Mouse (Mus musculus): ENCODE results near the gene Tmem254c. TPM values are rescaled to one million over a fixed set of nuclear protein-coding genes. Genes with fewer than 3 reads are reported as not detected.
A peak's percentile ranks its signal among the peaks of the same experiment; 100 is the strongest.
"Not testable (repeated sequence)": the region's sequence is repeated elsewhere in the genome, so short reads cannot be mapped to it uniquely, and the experiment has no call there.

The Tmem254c gene
- polyA plus RNA-seq (2012; rRNA removed) (5.0 and 6.0 TPM in 2 replicates), polyA plus RNA-seq (2014; fragmentation: Nextera tagmentation; extraction: Ambion mirVana) (12.3 and 13.8 TPM in 2 replicates)

- not testable (repeated sequence) for H3K36me3 ChIP-seq (replicated peaks; ENCODE audit: control insufficient read depth, insufficient read depth, low read depth); H3K9ac ChIP-seq (replicated peaks); DNase-seq (ENCODE audit: low read depth in 3 of 3, low spot score in 3 of 3); H3K4me1 ChIP-seq (replicated peaks; ENCODE audit: control insufficient read depth in 2 of 2, insufficient read depth in 2 of 2, low read length in 1 of 2); H3K4me2 ChIP-seq (ENCODE audit: low read depth); H3K9me3 ChIP-seq (ENCODE audit: control insufficient read depth, low read length); H3K27me3 ChIP-seq (ENCODE audit: control insufficient read depth, insufficient read depth, low read length); H3K4me3 ChIP-seq (ENCODE audit: insufficient read depth in 1 of 2, low read depth in 2 of 2, low read length in 2 of 2); H3K27ac ChIP-seq
- no CpG with 5 or more reads among the region's 10 CpGs for WGBS (ENCODE audit: insufficient replicate concordance)
- ATAC-seq (ENCODE audit: insufficient read depth) = peak; percentile 86
These were observed at the start of gene Tmem254c for GRCm38 (mm10) chr14:26067325-26067633. TSS of gene Tmem254c (minus strand) at chr14:26067355.

- not testable (repeated sequence) for H3K4me1 ChIP-seq (replicated peaks; ENCODE audit: control insufficient read depth in 2 of 2, insufficient read depth in 2 of 2, low read length in 1 of 2); H3K4me2 ChIP-seq (ENCODE audit: low read depth); H3K4me3 ChIP-seq (ENCODE audit: insufficient read depth in 1 of 2, low read depth in 2 of 2, low read length in 2 of 2); ATAC-seq (ENCODE audit: insufficient read depth); DNase-seq (ENCODE audit: low read depth in 3 of 3, low spot score in 3 of 3); H3K27ac ChIP-seq; H3K27me3 ChIP-seq (ENCODE audit: control insufficient read depth, insufficient read depth, low read length); H3K9me3 ChIP-seq (ENCODE audit: control insufficient read depth, low read length); H3K9ac ChIP-seq (replicated peaks); H3K36me3 ChIP-seq (replicated peaks; ENCODE audit: control insufficient read depth, insufficient read depth, low read depth)
- WGBS (ENCODE audit: insufficient replicate concordance) = no CpG with 5 or more reads among the region's 3 CpGs
These were observed 30.5 kb upstream of the Tmem254c start for GRCm38 (mm10) chr14:26097622-26098021.

DNA sequence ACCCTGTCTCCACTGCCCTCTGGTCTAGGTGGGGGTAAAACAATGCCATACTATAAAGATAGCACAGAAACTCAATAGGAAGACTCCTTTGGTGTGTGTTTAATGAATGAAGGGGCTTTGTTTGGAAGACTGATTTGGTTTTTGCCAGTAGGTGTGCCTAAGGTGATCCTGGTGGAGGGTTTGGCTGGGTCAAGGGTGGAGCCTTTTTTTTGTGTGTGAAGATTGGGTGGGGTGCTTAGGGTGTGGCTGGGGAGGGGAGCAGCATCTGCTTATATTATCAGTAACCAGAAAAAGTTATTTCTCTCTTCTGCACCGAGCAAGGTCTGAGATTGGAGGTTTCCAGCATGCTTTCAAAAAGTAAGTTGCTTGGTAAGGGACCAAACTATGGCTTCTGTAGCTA is 14.8 kb upstream of the Tmem254c start, which contains the start of gene Cphx3:
Gene Cphx3 (plus strand): TSS at position 301 of the 400 bp plus-strand sequence.
- DNase-seq (ENCODE audit: low read depth in 3 of 3, low spot score in 3 of 3); H3K9ac ChIP-seq (replicated peaks); ATAC-seq (ENCODE audit: insufficient read depth); H3K4me3 ChIP-seq (ENCODE audit: insufficient read depth in 1 of 2, low read depth in 2 of 2, low read length in 2 of 2); H3K4me1 ChIP-seq (replicated peaks; ENCODE audit: control insufficient read depth in 2 of 2, insufficient read depth in 2 of 2, low read length in 1 of 2); H3K27me3 ChIP-seq (ENCODE audit: control insufficient read depth, insufficient read depth, low read length); H3K27ac ChIP-seq; H3K9me3 ChIP-seq (ENCODE audit: control insufficient read depth, low read length); H3K4me2 ChIP-seq (ENCODE audit: low read depth); H3K36me3 ChIP-seq (replicated peaks; ENCODE audit: control insufficient read depth, insufficient read depth, low read depth): not testable (repeated sequence)
- WGBS (ENCODE audit: insufficient replicate concordance) = no CpG with 5 or more reads among the region's 1 CpGs

- not testable (repeated sequence) for H3K4me1 ChIP-seq (replicated peaks; ENCODE audit: control insufficient read depth in 2 of 2, insufficient read depth in 2 of 2, low read length in 1 of 2); H3K27ac ChIP-seq; H3K9ac ChIP-seq (replicated peaks); H3K4me2 ChIP-seq (ENCODE audit: low read depth); H3K27me3 ChIP-seq (ENCODE audit: control insufficient read depth, insufficient read depth, low read length); DNase-seq (ENCODE audit: low read depth in 3 of 3, low spot score in 3 of 3); H3K36me3 ChIP-seq (replicated peaks; ENCODE audit: control insufficient read depth, insufficient read depth, low read depth); ATAC-seq (ENCODE audit: insufficient read depth); H3K4me3 ChIP-seq (ENCODE audit: insufficient read depth in 1 of 2, low read depth in 2 of 2, low read length in 2 of 2); H3K9me3 ChIP-seq (ENCODE audit: control insufficient read depth, low read length)
- WGBS (ENCODE audit: insufficient replicate concordance) = no CpG with 5 or more reads among the region's 6 CpGs
These were observed 14.1 kb upstream of the Tmem254c start, which contains the start of gene Cphx2 for GRCm38 (mm10) chr14:26081216-26081615. TSS of gene Cphx2 (plus strand) at chr14:26081516.

DNA sequence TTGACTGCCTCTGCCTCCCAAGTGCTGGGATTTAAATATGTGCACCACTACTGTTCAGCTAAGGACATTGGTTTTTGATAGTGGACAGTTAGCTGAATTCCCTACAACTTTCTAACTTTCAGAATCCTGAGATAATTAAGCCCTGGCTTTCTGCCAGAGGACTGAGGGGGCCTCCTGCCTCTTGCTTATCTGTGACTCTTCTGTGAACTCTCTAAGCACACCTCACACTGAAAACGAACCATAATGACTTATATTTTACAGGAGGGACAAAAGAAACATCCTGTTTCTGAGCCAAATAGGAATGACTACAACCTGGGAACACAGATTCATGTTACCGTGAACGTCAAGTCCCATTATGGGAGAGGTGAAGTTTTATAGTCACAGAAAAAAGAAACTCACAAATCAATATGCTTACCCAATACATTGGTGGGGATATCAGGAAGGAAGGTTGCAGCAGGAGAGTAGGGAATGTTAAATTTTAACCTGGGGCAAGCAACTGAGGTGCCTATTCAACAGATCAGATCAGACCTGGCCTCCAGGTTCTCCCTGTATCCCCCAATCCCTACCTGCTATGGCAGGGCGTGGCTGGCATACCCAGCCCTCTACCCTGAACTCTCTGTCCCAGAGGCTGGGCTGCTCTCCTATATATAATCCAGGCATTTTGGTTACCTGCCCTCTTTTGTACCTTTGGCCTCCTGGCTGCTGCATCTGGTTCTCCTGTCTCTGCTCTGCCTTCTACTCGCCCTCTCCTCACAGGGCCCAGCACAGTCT is 9.7 kb upstream of the Tmem254c start:
- H3K4me1 ChIP-seq (replicated peaks; ENCODE audit: control insufficient read depth in 2 of 2, insufficient read depth in 2 of 2, low read length in 1 of 2); H3K27ac ChIP-seq; H3K27me3 ChIP-seq (ENCODE audit: control insufficient read depth, insufficient read depth, low read length); H3K36me3 ChIP-seq (replicated peaks; ENCODE audit: control insufficient read depth, insufficient read depth, low read depth); H3K9ac ChIP-seq (replicated peaks); H3K4me3 ChIP-seq (ENCODE audit: insufficient read depth in 1 of 2, low read depth in 2 of 2, low read length in 2 of 2); DNase-seq (ENCODE audit: low read depth in 3 of 3, low spot score in 3 of 3); H3K4me2 ChIP-seq (ENCODE audit: low read depth); H3K9me3 ChIP-seq (ENCODE audit: control insufficient read depth, low read length): not testable (repeated sequence)
- ATAC-seq (ENCODE audit: insufficient read depth) = peak; percentile 78
- WGBS (ENCODE audit: insufficient replicate concordance) = no CpG with 5 or more reads among the region's 5 CpGs

- H3K9ac ChIP-seq (replicated peaks); H3K4me1 ChIP-seq (replicated peaks; ENCODE audit: control insufficient read depth in 2 of 2, insufficient read depth in 2 of 2, low read length in 1 of 2); H3K36me3 ChIP-seq (replicated peaks; ENCODE audit: control insufficient read depth, insufficient read depth, low read depth); H3K4me3 ChIP-seq (ENCODE audit: insufficient read depth in 1 of 2, low read depth in 2 of 2, low read length in 2 of 2); H3K27ac ChIP-seq; H3K27me3 ChIP-seq (ENCODE audit: control insufficient read depth, insufficient read depth, low read length); DNase-seq (ENCODE audit: low read depth in 3 of 3, low spot score in 3 of 3); H3K4me2 ChIP-seq (ENCODE audit: low read depth); H3K9me3 ChIP-seq (ENCODE audit: control insufficient read depth, low read length): not testable (repeated sequence)
- WGBS (ENCODE audit: insufficient replicate concordance) = no CpG with 5 or more reads among the region's 44 CpGs
- ATAC-seq (ENCODE audit: insufficient read depth) = peak; percentile 82
These were observed 406 bp downstream of the Tmem254c start for GRCm38 (mm10) chr14:26066574-26067324.

DNA sequence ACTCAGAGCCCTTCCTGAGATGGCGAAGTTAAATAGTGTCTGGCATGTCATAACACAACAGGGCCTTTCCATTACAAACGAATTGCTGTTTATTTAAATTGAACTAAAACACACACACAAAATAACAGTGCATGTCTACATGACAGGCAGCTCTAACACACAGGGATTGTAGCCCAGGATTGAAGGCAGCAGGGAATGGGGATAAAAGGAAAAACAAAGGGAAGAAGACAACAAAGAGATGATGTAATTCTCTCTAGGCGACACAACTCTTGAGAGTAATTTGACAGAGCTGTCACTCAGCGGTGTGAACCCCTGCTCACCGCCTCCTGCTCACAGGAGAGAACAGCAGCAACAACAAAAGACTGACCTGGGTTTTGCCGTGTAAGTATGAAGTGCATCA is 7.8 kb downstream of the Tmem254c start:
- not testable (repeated sequence) for H3K4me2 ChIP-seq (ENCODE audit: low read depth); ATAC-seq (ENCODE audit: insufficient read depth); H3K4me3 ChIP-seq (ENCODE audit: insufficient read depth in 1 of 2, low read depth in 2 of 2, low read length in 2 of 2); H3K27ac ChIP-seq; H3K9me3 ChIP-seq (ENCODE audit: control insufficient read depth, low read length); H3K27me3 ChIP-seq (ENCODE audit: control insufficient read depth, insufficient read depth, low read length); DNase-seq (ENCODE audit: low read depth in 3 of 3, low spot score in 3 of 3); H3K4me1 ChIP-seq (replicated peaks; ENCODE audit: control insufficient read depth in 2 of 2, insufficient read depth in 2 of 2, low read length in 1 of 2); H3K36me3 ChIP-seq (replicated peaks; ENCODE audit: control insufficient read depth, insufficient read depth, low read depth); H3K9ac ChIP-seq (replicated peaks)
- WGBS (ENCODE audit: insufficient replicate concordance) = no CpG with 5 or more reads among the region's 6 CpGs

DNA sequence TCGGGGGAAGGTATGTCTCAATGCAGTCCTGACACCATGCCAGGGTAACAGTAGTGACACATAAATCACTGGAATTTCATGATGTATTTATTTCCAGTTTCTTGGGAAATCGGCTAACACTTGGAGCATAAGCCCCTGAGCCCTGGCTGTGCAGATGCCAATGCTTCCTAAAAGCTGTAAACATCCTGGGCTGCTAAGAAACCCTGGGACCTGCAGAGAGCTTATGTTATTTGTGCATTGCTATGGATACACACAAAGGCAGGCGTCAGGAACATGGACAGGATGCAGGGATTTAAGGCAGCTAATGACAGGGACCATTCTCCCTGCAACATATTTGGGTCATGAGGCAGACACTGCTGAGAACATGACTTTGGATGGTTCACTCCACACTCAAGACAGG is 9.0 kb downstream of the Tmem254c start:
- H3K4me2 ChIP-seq (ENCODE audit: low read depth); ATAC-seq (ENCODE audit: insufficient read depth); H3K27ac ChIP-seq; H3K27me3 ChIP-seq (ENCODE audit: control insufficient read depth, insufficient read depth, low read length); H3K9me3 ChIP-seq (ENCODE audit: control insufficient read depth, low read length); DNase-seq (ENCODE audit: low read depth in 3 of 3, low spot score in 3 of 3); H3K4me1 ChIP-seq (replicated peaks; ENCODE audit: control insufficient read depth in 2 of 2, insufficient read depth in 2 of 2, low read length in 1 of 2); H3K36me3 ChIP-seq (replicated peaks; ENCODE audit: control insufficient read depth, insufficient read depth, low read depth); H3K9ac ChIP-seq (replicated peaks); H3K4me3 ChIP-seq (ENCODE audit: insufficient read depth in 1 of 2, low read depth in 2 of 2, low read length in 2 of 2): not testable (repeated sequence)
- WGBS (ENCODE audit: insufficient replicate concordance) = no CpG with 5 or more reads among the region's 3 CpGs

All from liver, embryonic 14.5 days (tissue).